Mouse (Mus musculus): ENCODE measurements at regions not wholly inside any gene's neighbourhood (a gene's known extent, or its start where the extent isn't known, plus 50 kb on each side); places are given as distances from the start of the nearest gene placed in this dataset.

- intact Hi-C loops (cut with DNase I), result loop anchor here (5.0 to 10.0 kb wide), 6 partner anchors 41 to 561 kb away; partner anchors contain the start of genes Ercc8 and Ndufaf2
- DNase-seq (ENCODE audit: low spot score in 2 of 2), result no peak
Measured at GRCm38 (mm10) chr13:107888231-107888555, 156.1 kb upstream of the Smim15 start.

- DNase-seq (ENCODE audit: low spot score in 2 of 2), result no peak
- intact Hi-C loops (cut with DNase I), result loop anchor here (5.0 to 10.0 kb wide), 6 partner anchors 40 to 560 kb away; partner anchors contain the start of genes Ercc8 and Ndufaf2
Measured at GRCm38 (mm10) chr13:107887366-107888230, 156.6 kb upstream of the Smim15 start.

- DNase-seq (ENCODE audit: low spot score in 2 of 2), result no peak
- intact Hi-C loops (cut with DNase I), result loop anchor here (5.0 to 10.0 kb wide), 6 partner anchors 38 to 558 kb away; partner anchors contain the start of genes Ercc8 and Ndufaf2
Measured at GRCm38 (mm10) chr13:107884836-107885235, 159.4 kb upstream of the Smim15 start.

- intact Hi-C loops (cut with DNase I), result loop anchor here (10.0 kb wide), 3 partner anchors 128 to 272 kb away; partner anchors contain the start of genes Ercc8 and Ndufaf2
- DNase-seq (ENCODE audit: low spot score in 2 of 2), result no peak
Measured at GRCm38 (mm10) chr13:107882337-107882736, 161.9 kb upstream of the Smim15 start.

GRCm38 (mm10) chr13:107880551-107880950, 163.7 kb upstream of the Smim15 start:
- no peak for DNase-seq (ENCODE audit: low spot score in 2 of 2)

GRCm38 (mm10) chr13:107879535-107879934, 164.7 kb upstream of the Smim15 start:
- intact Hi-C loops (cut with DNase I), result no loop called here
- peak; percentile 25 to 42 for DNase-seq (ENCODE audit: low spot score in 2 of 2)

More at GRCm38 (mm10) chr13:107880551-107880950, 163.7 kb upstream of the Smim15 start:
- intact Hi-C loops (cut with DNase I), result loop anchor here (10.0 kb wide), 3 partner anchors 126 to 274 kb away; partner anchors contain the start of genes Ercc8 and Ndufaf2

- no peak for DNase-seq (ENCODE audit: low spot score in 2 of 2)
- intact Hi-C loops (cut with DNase I), result no loop called here
Measured at GRCm38 (mm10) chr13:107878980-107879379, 165.3 kb upstream of the Smim15 start.

GRCm38 (mm10) chr13:107873244-107873667, 171.0 kb upstream of the Smim15 start:
- no peak for DNase-seq (ENCODE audit: low spot score in 2 of 2)
- intact Hi-C loops (cut with DNase I), result no loop called here

GRCm38 (mm10) chr13:107872574-107872973, 171.7 kb upstream of the Smim15 start:
- no peak for DNase-seq (ENCODE audit: low spot score in 2 of 2)
- intact Hi-C loops (cut with DNase I), result no loop called here

- intact Hi-C loops (cut with DNase I), result no loop called here
- no peak for DNase-seq (ENCODE audit: low spot score in 2 of 2)
Measured at GRCm38 (mm10) chr13:107872137-107872536, 172.1 kb upstream of the Smim15 start.

GRCm38 (mm10) chr13:107868906-107869305, 175.3 kb upstream of the Smim15 start:
- no peak for DNase-seq (ENCODE audit: low spot score in 2 of 2)
- intact Hi-C loops (cut with DNase I), result no loop called here

- intact Hi-C loops (cut with DNase I), result no loop called here
Measured at GRCm38 (mm10) chr13:107866825-107867224, 177.4 kb upstream of the Smim15 start.

GRCm38 (mm10) chr13:107862793-107863654, 181.2 kb upstream of the Smim15 start:
- intact Hi-C loops (cut with DNase I), result no loop called here
- no peak for DNase-seq (ENCODE audit: low spot score in 2 of 2)

More at GRCm38 (mm10) chr13:107866825-107867224, 177.4 kb upstream of the Smim15 start:
- DNase-seq (ENCODE audit: low spot score in 2 of 2), result no peak

GRCm38 (mm10) chr13:107861384-107862134, 182.7 kb upstream of the Smim15 start:
- intact Hi-C loops (cut with DNase I), result no loop called here
- no peak for DNase-seq (ENCODE audit: low spot score in 2 of 2)

- intact Hi-C loops (cut with DNase I), result no loop called here
- DNase-seq (ENCODE audit: low spot score in 2 of 2), result no peak
Measured at GRCm38 (mm10) chr13:107857043-107857755, 187.0 kb upstream of the Smim15 start.

- intact Hi-C loops (cut with DNase I), result no loop called here
- no peak for DNase-seq (ENCODE audit: low spot score in 2 of 2)
Measured at GRCm38 (mm10) chr13:107850907-107851560, 193.2 kb upstream of the Smim15 start.

GRCm38 (mm10) chr13:107848871-107849270, 195.4 kb upstream of the Smim15 start:
- intact Hi-C loops (cut with DNase I), result loop anchor here (5.0 kb wide), 1 partner anchor 38 kb away; no protein-coding TSS in a partner anchor
- DNase-seq (ENCODE audit: low spot score in 2 of 2), result no peak

All from left cerebral cortex, postnatal 14 days (tissue).